Mouse (Mus musculus): ENCODE measurements around the gene C330021F23Rik. TPM values are rescaled to one million over a fixed set of nuclear protein-coding genes. Genes with fewer than 3 reads are reported as not detected.

C330021F23Rik gene
- polyA plus RNA-seq, 1 experiment from 2014 or later, result 0.54 TPM

GRCm38 (mm10) chr8:3626971-3627370 is 59.2 kb downstream of the C330021F23Rik start:
- Histone ChIP-seq H3K36me3 (no peaks in the 10 kb centered on the region), H3K4me2 (no peak overlapping the region), H3K4me3 (no peak overlapping the region), H3K27me3 (no peaks in the 10 kb centered on the region), H3K9ac (no peak overlapping the region), H3K27ac (replicated peaks) (no peak overlapping the region), H3K9me3 (no peaks in the 10 kb centered on the region), H3K4me1 (replicated peaks) (peaks cover 18% of the 10 kb centered on the region)
- ATAC-seq (ENCODE audit: low FRiP score, low read depth), result no peak
- WGBS, result 66% methylated on average over 5 of the region's 5 CpGs

- no peak overlapping the region for H3K4me3 ChIP-seq
- no peaks in the 10 kb centered on the region for H3K27me3 ChIP-seq
- 28% methylated on average over 5 of the region's 5 CpGs for WGBS
- ATAC-seq (ENCODE audit: low FRiP score, low read depth), result no peak
- H3K36me3 ChIP-seq, result no peaks in the 10 kb centered on the region
- H3K27ac ChIP-seq (replicated peaks), result no peak overlapping the region
- peaks cover 10% of the 10 kb centered on the region for H3K4me1 ChIP-seq (replicated peaks)
- H3K9ac ChIP-seq, result no peak overlapping the region
- H3K4me2 ChIP-seq, result no peak overlapping the region
- no peaks in the 10 kb centered on the region for H3K9me3 ChIP-seq
Measured at GRCm38 (mm10) chr8:3628014-3628413, 60.2 kb downstream of the C330021F23Rik start.

- no peak within 1 kb of the TSS for H3K27ac ChIP-seq (replicated peaks)
- no peaks in the 10 kb centered on the region for H3K27me3 ChIP-seq
- 8% methylated on average over 47 of the region's 47 CpGs for WGBS
- H3K36me3 ChIP-seq, result no peaks in the 10 kb centered on the region
- peaks cover 10% of the 10 kb centered on the region for H3K4me1 ChIP-seq (replicated peaks)
- H3K4me3 ChIP-seq, result peak within 1 kb of the TSS; percentile 46
- ATAC-seq (ENCODE audit: low FRiP score, low read depth), result peak; percentile 83
- H3K9me3 ChIP-seq, result no peaks in the 10 kb centered on the region
- H3K4me2 ChIP-seq, result peak within 1 kb of the TSS; percentile 78
- peak within 1 kb of the TSS; percentile 34 for H3K9ac ChIP-seq
Measured at GRCm38 (mm10) chr8:3630647-3631477, 63.1 kb downstream of the C330021F23Rik start, which contains the start of gene Stxbp2. Stxbp2 (plus strand) TSS chr8:3630955.

- Histone ChIP-seq H3K27me3 (no peaks in the 10 kb centered on the region), H3K4me1 (replicated peaks) (peaks cover 10% of the 10 kb centered on the region), H3K4me3 (peak overlapping the region; percentile 46), H3K36me3 (no peaks in the 10 kb centered on the region), H3K9me3 (no peaks in the 10 kb centered on the region), H3K9ac (peak overlapping the region; percentile 34; the same call in 1 of the 2 replicates), H3K27ac (replicated peaks) (no peak overlapping the region), H3K4me2 (peak overlapping the region; percentile 78)
- ATAC-seq (ENCODE audit: low FRiP score, low read depth), result peak; percentile 15; the same call in 1 of the 2 replicates
- 28% methylated on average over 8 of the region's 8 CpGs for WGBS
Measured at GRCm38 (mm10) chr8:3631478-3631875, 63.7 kb downstream of the C330021F23Rik start.

Other genes with a start within 250 kb of the C330021F23Rik start
- not detected in 2 replicates for gene A430078G23Rik, start 214.6 kb upstream of the C330021F23Rik start, polyA plus RNA-seq (2015; fragmentation: Nextera tagmentation; extraction: Ambion mirVana)
- 10.3 and 11.5 TPM in 2 replicates for gene Arhgef18, start 175.0 kb upstream of the C330021F23Rik start, polyA plus RNA-seq (2015; fragmentation: Nextera tagmentation; extraction: Ambion mirVana)
- gene Pex11g, start 100.3 kb upstream of the C330021F23Rik start, polyA plus RNA-seq (2015; fragmentation: Nextera tagmentation; extraction: Ambion mirVana), result 4.3 and 4.5 TPM in 2 replicates
- 0.30 and 0.39 TPM in 2 replicates for gene Tex45, start 97.1 kb upstream of the C330021F23Rik start, polyA plus RNA-seq (2015; fragmentation: Nextera tagmentation; extraction: Ambion mirVana)
- gene Zfp358, start 74.9 kb upstream of the C330021F23Rik start, polyA plus RNA-seq (2015; fragmentation: Nextera tagmentation; extraction: Ambion mirVana), result 64.9 and 72.1 TPM in 2 replicates
- 102 and 125 TPM in 2 replicates for gene Mcoln1, start 67.5 kb upstream of the C330021F23Rik start, polyA plus RNA-seq (2015; fragmentation: Nextera tagmentation; extraction: Ambion mirVana)
- gene Pnpla6, start 52.6 kb upstream of the C330021F23Rik start, polyA plus RNA-seq (2015; fragmentation: Nextera tagmentation; extraction: Ambion mirVana), result 45.2 and 47.6 TPM in 2 replicates
- gene Camsap3, start 19.3 kb downstream of the C330021F23Rik start, polyA plus RNA-seq (2015; fragmentation: Nextera tagmentation; extraction: Ambion mirVana), result 43.3 and 51.7 TPM in 2 replicates
- gene Xab2, start 53.3 kb downstream of the C330021F23Rik start, polyA plus RNA-seq (2015; fragmentation: Nextera tagmentation; extraction: Ambion mirVana), result 46.3 and 49.9 TPM in 2 replicates
- 83.4 and 97.2 TPM in 2 replicates for gene Pet100, start 53.6 kb downstream of the C330021F23Rik start, polyA plus RNA-seq (2015; fragmentation: Nextera tagmentation; extraction: Ambion mirVana)
- gene Pcp2, start 57.6 kb downstream of the C330021F23Rik start, polyA plus RNA-seq (2015; fragmentation: Nextera tagmentation; extraction: Ambion mirVana), result 9.5 and 22.9 TPM in 2 replicates
- gene Stxbp2, start 63.0 kb downstream of the C330021F23Rik start, polyA plus RNA-seq (2015; fragmentation: Nextera tagmentation; extraction: Ambion mirVana), result 38.0 and 45.3 TPM in 2 replicates
- gene Retn, start 87.8 kb downstream of the C330021F23Rik start, polyA plus RNA-seq (2015; fragmentation: Nextera tagmentation; extraction: Ambion mirVana), result 0.42 and 0.78 TPM in 2 replicates
- 0.10 and 0.13 TPM in 2 replicates for gene Mcemp1, start 97.8 kb downstream of the C330021F23Rik start, polyA plus RNA-seq (2015; fragmentation: Nextera tagmentation; extraction: Ambion mirVana)
- 23.7 and 24.9 TPM in 2 replicates for gene Fcor, start 104.4 kb downstream of the C330021F23Rik start, polyA plus RNA-seq (2015; fragmentation: Nextera tagmentation; extraction: Ambion mirVana)
- 60.2 and 62.3 TPM in 2 replicates for gene Trappc5, start 108.3 kb downstream of the C330021F23Rik start, polyA plus RNA-seq (2015; fragmentation: Nextera tagmentation; extraction: Ambion mirVana)
- gene Fcer2a, start 126.2 kb downstream of the C330021F23Rik start, polyA plus RNA-seq (2015; fragmentation: Nextera tagmentation; extraction: Ambion mirVana), result 0.13 and 0.34 TPM in 2 replicates
- 0.16 TPM in 1 of 2 replicates, not detected in the other for gene Clec4g, start 152.7 kb downstream of the C330021F23Rik start, polyA plus RNA-seq (2015; fragmentation: Nextera tagmentation; extraction: Ambion mirVana)
- gene Cd209a, start 181.0 kb downstream of the C330021F23Rik start, polyA plus RNA-seq (2015; fragmentation: Nextera tagmentation; extraction: Ambion mirVana), result 0.12 TPM in 1 of 2 replicates, not detected in the other

Data from hindbrain, embryonic 15.5 days (tissue).